In the genomic region with DNA sequence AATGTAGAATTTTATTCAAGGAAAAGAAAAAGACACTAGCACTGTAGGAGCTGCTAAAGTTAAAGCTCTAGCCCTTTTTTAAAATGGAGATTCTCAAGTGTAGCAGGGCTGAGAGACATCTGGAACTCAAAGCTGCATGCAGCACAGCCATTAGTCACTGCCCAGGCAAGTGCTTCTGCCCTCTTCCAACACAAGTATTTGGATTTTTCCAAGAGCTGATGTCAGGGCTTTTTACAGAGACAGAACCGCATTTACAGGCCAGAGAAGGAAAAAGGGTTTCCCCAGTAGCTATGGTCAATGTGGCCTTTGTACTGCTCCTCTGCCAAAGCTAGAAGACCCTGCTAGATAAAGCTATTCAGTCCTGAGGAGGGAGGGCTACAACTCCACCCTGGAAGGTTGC, we compare ENCODE assay signal across 20 mouse cellular contexts. TPM values are rescaled to one million over a fixed set of nuclear protein-coding genes. Genes with fewer than 3 reads are reported as not detected.
A peak's percentile ranks its signal among the peaks of the same experiment; 100 is the strongest.
DNase-seq lines count a peak whose midpoint lies in the region; ATAC-seq and TF ChIP-seq lines count a peak whose summit lies in the region.
"Had no signal": no experiment of that assay in that cellular context is flagged by ENCODE, and none has a peak within 500 bp of the region (broad histone marks: within the 10 kb centered on the region; RNA-seq: fewer than 3 reads in every experiment).

No protein-coding gene starts in this region.

- no peak overlapping the region for H3K4me3 ChIP-seq in gastrocnemius, adult 2 months
- H3K4me3 ChIP-seq in layer of hippocampus, adult 2 months, result no peak overlapping the region
- H3K4me3 ChIP-seq in neural tube, embryonic 15.5 days (replicated peaks), result no peak overlapping the region
- no peak overlapping the region for H3K4me3 ChIP-seq in forebrain, embryonic 16.5 days (replicated peaks; ENCODE audit: low read length)
- H3K4me3 ChIP-seq: erythroblast, embryonic 14.5 days; intestine, embryonic 15.5 days; limb, embryonic 12.5 days; liver, embryonic 15.5 days had no signal

- H3K36me3 ChIP-seq in neural tube, embryonic 15.5 days, result no peaks in the 10 kb centered on the region
- no peaks in the 10 kb centered on the region for H3K36me3 ChIP-seq in forebrain, embryonic 16.5 days (ENCODE audit: control insufficient read depth, insufficient read depth)
- H3K36me3 ChIP-seq: intestine, embryonic 15.5 days; limb, embryonic 12.5 days; liver, embryonic 15.5 days had no signal

- no peaks in the 10 kb centered on the region for H3K27me3 ChIP-seq in neural tube, embryonic 15.5 days (replicated peaks)
- H3K27me3 ChIP-seq in forebrain, embryonic 16.5 days (replicated peaks; ENCODE audit: control insufficient read depth, insufficient read depth, low read length), result no peaks in the 10 kb centered on the region
- H3K27me3 ChIP-seq: intestine, embryonic 15.5 days; limb, embryonic 12.5 days; liver, embryonic 15.5 days had no signal

- H3K27ac ChIP-seq in gastrocnemius, adult 2 months, result peak overlapping the region; percentile 41
- H3K27ac ChIP-seq in layer of hippocampus, adult 2 months, result peak overlapping the region; percentile 49
- 0 out of 2 replicates have a peak overlapping the region, but pooled peaks have one; percentile 43 for H3K27ac ChIP-seq in neural tube, embryonic 15.5 days (replicated peaks)
- H3K27ac ChIP-seq in forebrain, embryonic 16.5 days (ENCODE audit: low read length), result no peak overlapping the region
- H3K27ac ChIP-seq: intestine, embryonic 15.5 days; kidney, postnatal 0 days; limb, embryonic 12.5 days; liver, embryonic 15.5 days had no signal

- H3K9me3 ChIP-seq in neural tube, embryonic 15.5 days (replicated peaks), result no peaks in the 10 kb centered on the region
- no peaks in the 10 kb centered on the region for H3K9me3 ChIP-seq in forebrain, embryonic 16.5 days (ENCODE audit: control insufficient read depth, low read length)
- H3K9me3 ChIP-seq: intestine, embryonic 15.5 days; limb, embryonic 12.5 days; liver, embryonic 15.5 days had no signal

- peak; percentile 23 for DNase-seq in gastrocnemius, adult 2 months
- no peak for DNase-seq in gastrocnemius, postnatal 25 days
- DNase-seq in layer of hippocampus, adult 2 months (ENCODE audit: low spot score in 2 of 2), result peak in 1 of 2 experiments; percentile 14
- no peak for DNase-seq in layer of hippocampus, postnatal 25 days (ENCODE audit: extremely low spot score in 1 of 2, low spot score in 1 of 2)
- DNase-seq in neural tube, embryonic 10.5 days (ENCODE audit: extremely low spot score, low spot score), result no peak
- peak; percentile 43 for DNase-seq in telencephalon, adult 2 months (ENCODE audit: low read depth, low spot score)
- DNase-seq: adrenal gland, adult 8-10 months; cerebellum, adult 9-10 months; embryo, embryonic 11 days; heart, postnatal 36 days; lung, postnatal 14 days; right cerebral cortex, postnatal 14 days; thymus, adult 18-20 months had no signal

- 83% methylated on average over 1 of the region's 1 CpGs for WGBS in neural tube, embryonic 15.5 days
- 83% methylated on average over 1 of the region's 1 CpGs for WGBS in forebrain, embryonic 16.5 days

- intact Hi-C loops in gastrocnemius, adult 2 months (cut with DNase I), result no loop called here

- peaks cover 21% of the 10 kb centered on the region for H3K4me1 ChIP-seq in neural tube, embryonic 15.5 days
- H3K4me1 ChIP-seq in forebrain, embryonic 16.5 days (replicated peaks; ENCODE audit: control insufficient read depth, insufficient read depth, low read length), result peaks cover 10% of the 10 kb centered on the region
- H3K4me1 ChIP-seq: intestine, embryonic 15.5 days; limb, embryonic 12.5 days had no signal

- ATAC-seq in neural tube, embryonic 15.5 days (ENCODE audit: low FRiP score), result no peak
- no peak for ATAC-seq in forebrain, embryonic 16.5 days
- ATAC-seq: intestine, embryonic 15.5 days had no signal

- no peak overlapping the region for H3K4me2 ChIP-seq in neural tube, embryonic 15.5 days
- H3K4me2 ChIP-seq in forebrain, embryonic 16.5 days (ENCODE audit: low read length), result no peak overlapping the region
- H3K4me2 ChIP-seq: intestine, embryonic 15.5 days; limb, embryonic 12.5 days; liver, embryonic 15.5 days had no signal

- no peak for TF ChIP-seq CTCF in gastrocnemius, adult 2 months (IDR thresholded peaks at IDR 0.05)
- TF ChIP-seq CTCF in layer of hippocampus, adult 2 months (conservative IDR thresholded peaks at IDR 0.05), result no peak

- no peak overlapping the region for H3K9ac ChIP-seq in neural tube, embryonic 15.5 days (replicated peaks)
- no peak overlapping the region for H3K9ac ChIP-seq in forebrain, embryonic 16.5 days (replicated peaks; ENCODE audit: low read depth, low read length)
- H3K9ac ChIP-seq: intestine, embryonic 15.5 days; limb, embryonic 12.5 days; liver, embryonic 15.5 days had no signal

RNA-seq across cellular contexts. Expression of gene Arhgef12, which starts 45.5 kb away (rescaled TPM):
- 10 to 100 TPM; 41.9 to 61.9 TPM for total RNA-seq in gastrocnemius, adult 2 months (2021)
- total RNA-seq in gastrocnemius, postnatal 25 days (2021), result 10 to 100 TPM; 49.0 to 51.4 TPM
- 100 to 1,000 TPM; 146 to 162 TPM for total RNA-seq in layer of hippocampus, adult 2 months (2021)
- 100 to 1,000 TPM; 141 to 157 TPM for total RNA-seq in layer of hippocampus, postnatal 25 days (2021)
- 19.9 and 23.2 TPM in 2 replicates for polyA plus RNA-seq in neural tube, embryonic 15.5 days (2015; fragmentation: Nextera tagmentation; extraction: Ambion mirVana)
- 15.8 and 20.5 TPM in 2 replicates for polyA plus RNA-seq in forebrain, embryonic 16.5 days (2015; fragmentation: Nextera tagmentation; extraction: Ambion mirVana)

RNA-seq across cellular contexts. Expression of gene Tmem136, which starts 54.8 kb away (rescaled TPM):
- total RNA-seq in gastrocnemius, adult 2 months (2021), result 1 to 10 TPM; 2.3 to 3.0 TPM
- 1 to 10 TPM; 1.0 to 1.4 TPM for total RNA-seq in gastrocnemius, postnatal 25 days (2021)
- 10 to 100 TPM; 23.5 to 25.5 TPM for total RNA-seq in layer of hippocampus, adult 2 months (2021)
- 10 to 100 TPM; 17.7 to 21.9 TPM for total RNA-seq in layer of hippocampus, postnatal 25 days (2021)
- 9.3 and 11.0 TPM in 2 replicates for polyA plus RNA-seq in neural tube, embryonic 15.5 days (2015; fragmentation: Nextera tagmentation; extraction: Ambion mirVana)
- polyA plus RNA-seq in forebrain, embryonic 16.5 days (2015; fragmentation: Nextera tagmentation; extraction: Ambion mirVana), result 10.5 and 12.6 TPM in 2 replicates
- polyA plus RNA-seq: erythroblast, embryonic 14.5 days had no signal

Comparison
In these comparisons a context has a peak if more than half of its experiments do, and no peak if none do; other contexts are left out.
1. DNase-seq: peak in gastrocnemius, adult 2 months (single experiment) and telencephalon, adult 2 months (single experiment); none in gastrocnemius, postnatal 25 days (single experiment), layer of hippocampus, postnatal 25 days (0 of 2) and neural tube, embryonic 10.5 days (single experiment).
2. RNA of gene Tmem136, which starts 54.8 kb away (total RNA-seq): 23.5 to 25.5 TPM in layer of hippocampus, adult 2 months and 17.7 to 21.9 TPM in layer of hippocampus, postnatal 25 days; 2.3 to 3.0 TPM in gastrocnemius, adult 2 months and 1.0 to 1.4 TPM in gastrocnemius, postnatal 25 days; every median in the first group is over 4 times any median in the second.